Comparison of ENCODE assay signal across 8 mouse cellular contexts in the genomic region with DNA sequence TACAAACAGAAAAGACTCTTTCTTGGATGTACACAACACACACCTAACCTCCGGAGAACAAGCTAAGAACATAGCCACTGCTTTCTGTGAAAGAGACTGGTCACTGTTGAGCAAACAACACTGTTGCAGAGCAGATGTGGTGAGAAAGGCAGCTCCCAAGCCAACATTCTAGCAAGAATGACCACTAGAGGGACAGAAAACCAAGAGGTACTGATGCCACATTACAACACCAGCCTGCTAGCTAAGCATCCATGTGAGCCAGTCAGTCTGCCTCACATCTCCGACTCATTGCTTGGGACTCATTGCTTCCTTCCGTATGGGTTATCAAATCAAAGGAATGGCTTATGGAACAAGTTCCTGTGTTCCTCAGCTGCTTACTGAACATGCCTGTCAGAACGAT. TPM values are rescaled to one million over a fixed set of nuclear protein-coding genes. Genes with fewer than 3 reads are reported as not detected.
DNase-seq lines count a peak whose midpoint lies in the region; ATAC-seq and TF ChIP-seq lines count a peak whose summit lies in the region.

No protein-coding gene starts in this region.

- POLR2A ChIA-PET in Patski (lab: Charles Lee) = no interaction called here

- no peak overlapping the region for H3K4me3 ChIP-seq in small intestine, adult 2 months (ENCODE audit: low read depth, low read length)

- CTCF ChIA-PET in Patski (lab: Charles Lee) = interaction anchor here (0.7 to 2.5 kb wide), 12 partner anchors 9 to 47 kb away, joined by 3 to 12 read pairs (median 4); a partner anchor contains a TSS

- ATAC-seq in Patski = peak; percentile 82

- TF ChIP-seq POLR2A in small intestine, adult 2 months (IDR thresholded peaks at IDR 0.05; ENCODE audit: low read depth, low read length) = no peak

- H3K4me1 ChIP-seq in small intestine, adult 2 months (ENCODE audit: control insufficient read depth, insufficient read depth, insufficient read length, low read length) = peaks cover under 1% of the 10 kb centered on the region; the same call in 1 of the 2 replicates

- H3K27me3 ChIP-seq in Patski = no peaks in the 10 kb centered on the region
- no peaks in the 10 kb centered on the region for H3K27me3 ChIP-seq in small intestine, adult 2 months (ENCODE audit: control insufficient read depth, insufficient read depth, low read length)

- in situ Hi-C loops in Patski (cut with MboI; ENCODE audit: low pct_unique_long_range_greater_than_20kb) = no loop called here

- DNase-seq in gastrocnemius, adult 18-20 months (ENCODE audit: low spot score) = peak; percentile 34
- DNase-seq in gastrocnemius, postnatal 10 days = no peak
- peak; percentile 49 for DNase-seq in 3134 (ENCODE audit: extremely low read depth, insufficient read length, low spot score)
- no peak for DNase-seq in Patski (ENCODE audit: low read depth, low spot score)
- peak; percentile 30 for DNase-seq in kidney, postnatal 10 days
- no peak for DNase-seq in gastrocnemius, postnatal 25 days
- DNase-seq in right cerebral cortex, postnatal 10 days (ENCODE audit: low spot score in 2 of 2) = no peak

- TF ChIP-seq CTCF in Patski (IDR thresholded peaks at IDR 0.05) = peak; percentile 76
- TF ChIP-seq CTCF in small intestine, adult 2 months (IDR thresholded peaks at IDR 0.05; ENCODE audit: extremely low read depth, insufficient read length, insufficient replicate concordance, low read depth, low read length) = peak; percentile 26; the same call in 1 of the 2 replicates

- H3K36me3 ChIP-seq in small intestine, adult 2 months (ENCODE audit: control insufficient read depth, insufficient read depth, low read length) = peaks cover 9% of the 10 kb centered on the region

- 58% methylated on average over 4 of the region's 4 CpGs for WGBS in small intestine, adult 2 months

- no peak overlapping the region for H3K27ac ChIP-seq in small intestine, adult 2 months (ENCODE audit: insufficient read depth, low read depth, low read length)

RNA-seq across cellular contexts. Expression of a gene that starts 18.8 kb away (rescaled TPM):
- 10 to 100 TPM; 19.1 to 21.4 TPM for total RNA-seq in gastrocnemius, adult 18-20 months (2021)
- total RNA-seq in gastrocnemius, postnatal 10 days (2021) = 10 to 100 TPM; 25.5 to 35.1 TPM
- polyA plus RNA-seq in Patski (2021) = 47.4 TPM
- 5.6 and 15.2 TPM in 2 replicates for polyA plus RNA-seq in small intestine, adult 2 months (2012; rRNA removed)
- 10 to 100 TPM; 18.1 to 20.0 TPM for total RNA-seq in gastrocnemius, postnatal 25 days (2021)

Comparison
In these comparisons a context has a peak if more than half of its experiments do, and no peak if none do; other contexts are left out.
1. DNase-seq: peak in gastrocnemius, adult 18-20 months (single experiment), 3134 (single experiment) and kidney, postnatal 10 days (single experiment); none in gastrocnemius, postnatal 10 days (single experiment), Patski (single experiment), gastrocnemius, postnatal 25 days (single experiment) and right cerebral cortex, postnatal 10 days (0 of 2).